Mouse (Mus musculus) cerebellum, adult 18-20 months (tissue): Measurements from ENCODE around the gene Mea1.

Experiments used
- DNase-seq, 2 experiments: peaks; one replicate each; pipeline ENCODE4 v3.0.0; 2021

Gene Mea1

DNA sequence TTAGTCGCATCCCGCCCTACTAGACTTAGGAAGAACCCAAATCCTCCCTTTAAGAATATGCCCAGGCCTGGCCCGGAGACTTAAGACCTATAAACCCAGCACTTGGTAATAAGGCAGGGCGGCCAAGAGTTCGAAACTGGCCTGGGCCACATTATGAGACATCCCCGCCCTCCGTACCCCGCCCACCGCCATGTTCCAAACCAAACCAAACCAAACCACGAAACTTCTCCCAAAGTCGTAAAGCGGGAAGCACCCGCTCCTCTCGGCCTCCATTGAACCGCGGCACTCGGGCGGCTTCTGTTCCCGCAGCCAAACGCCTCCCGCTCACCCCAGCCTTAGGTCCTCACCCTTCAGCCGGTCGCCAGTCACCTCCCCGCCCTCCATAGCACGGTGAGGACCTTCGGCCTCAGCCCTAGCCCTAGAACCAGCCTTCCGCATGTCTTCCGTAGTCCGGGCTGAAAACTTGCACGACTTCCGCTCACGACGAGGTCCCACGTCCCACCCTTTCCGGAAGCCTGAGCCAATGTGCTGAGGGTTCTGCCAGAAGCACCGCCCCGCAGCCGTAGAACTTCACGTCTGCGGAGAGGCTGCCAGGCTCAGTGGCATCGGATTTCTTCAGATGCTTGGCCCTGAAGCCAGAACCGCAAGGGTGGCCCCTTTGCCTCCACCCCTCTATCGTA is 4.6 kb upstream of the Mea1 start, which contains the start of gene Rrp36:
TSS of gene Rrp36 (minus strand) at position 503 of the 680 bp plus-strand sequence.
- DNase-seq: peak; percentile 85 to 92

DNA sequence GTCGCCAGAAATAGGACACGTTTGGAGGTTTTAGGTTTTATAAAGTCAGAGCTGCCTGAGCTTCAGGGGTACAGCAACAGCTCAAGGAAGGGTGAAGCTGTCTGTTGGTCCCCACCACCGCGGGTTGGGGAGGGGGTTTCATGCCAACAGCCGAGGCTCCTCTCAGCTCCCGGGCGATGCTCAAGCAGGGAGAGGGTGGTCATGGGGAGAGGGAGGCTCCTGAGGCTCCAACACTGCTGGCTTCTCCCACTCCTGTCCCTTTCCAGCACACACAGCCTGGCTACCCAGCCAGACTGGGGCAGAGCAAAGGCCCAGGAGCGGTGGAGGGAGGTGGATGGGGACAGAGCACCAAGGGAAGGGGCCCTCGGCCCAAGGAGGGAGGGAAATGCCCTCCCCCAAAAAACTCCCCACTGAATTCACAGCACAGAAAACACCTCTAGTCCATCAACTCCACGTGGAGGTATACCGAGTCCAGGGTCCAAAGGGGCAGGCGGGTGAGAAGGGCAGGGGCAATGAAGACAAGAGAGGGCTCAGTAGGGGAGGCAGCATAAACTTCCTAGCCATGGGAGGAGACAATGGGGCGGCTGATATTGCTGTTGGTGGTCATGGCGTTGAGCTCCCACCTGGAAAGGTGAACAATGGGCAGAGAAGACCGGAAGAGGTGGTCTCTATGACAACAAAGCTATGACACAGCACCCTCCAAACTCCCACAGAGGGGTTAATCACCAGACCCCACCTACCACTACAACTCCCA is 3.9 kb upstream of the Mea1 start:
- DNase-seq: peak in 1 of 2 experiments; percentile 24

DNA sequence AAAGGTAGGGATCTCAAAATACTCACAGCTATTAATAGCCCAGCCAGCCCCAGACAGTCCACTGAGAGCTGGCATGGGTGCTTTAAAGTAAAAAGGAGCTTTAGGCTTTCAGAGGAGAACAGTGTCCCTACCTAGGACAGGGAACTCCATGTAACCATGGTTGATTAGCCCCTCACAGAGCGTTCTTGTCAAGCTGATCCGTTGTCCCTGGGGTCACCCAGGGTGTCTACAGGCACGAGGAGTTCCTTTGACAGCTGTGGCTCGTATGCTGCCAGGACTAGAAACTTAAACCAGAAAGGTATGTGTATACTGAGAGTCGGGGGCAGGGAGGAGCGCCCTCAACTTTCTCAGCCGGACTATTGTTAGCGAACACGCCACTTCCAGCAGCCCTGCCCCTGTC is 318 bp downstream of the Mea1 start:
- DNase-seq: no peak

DNA sequence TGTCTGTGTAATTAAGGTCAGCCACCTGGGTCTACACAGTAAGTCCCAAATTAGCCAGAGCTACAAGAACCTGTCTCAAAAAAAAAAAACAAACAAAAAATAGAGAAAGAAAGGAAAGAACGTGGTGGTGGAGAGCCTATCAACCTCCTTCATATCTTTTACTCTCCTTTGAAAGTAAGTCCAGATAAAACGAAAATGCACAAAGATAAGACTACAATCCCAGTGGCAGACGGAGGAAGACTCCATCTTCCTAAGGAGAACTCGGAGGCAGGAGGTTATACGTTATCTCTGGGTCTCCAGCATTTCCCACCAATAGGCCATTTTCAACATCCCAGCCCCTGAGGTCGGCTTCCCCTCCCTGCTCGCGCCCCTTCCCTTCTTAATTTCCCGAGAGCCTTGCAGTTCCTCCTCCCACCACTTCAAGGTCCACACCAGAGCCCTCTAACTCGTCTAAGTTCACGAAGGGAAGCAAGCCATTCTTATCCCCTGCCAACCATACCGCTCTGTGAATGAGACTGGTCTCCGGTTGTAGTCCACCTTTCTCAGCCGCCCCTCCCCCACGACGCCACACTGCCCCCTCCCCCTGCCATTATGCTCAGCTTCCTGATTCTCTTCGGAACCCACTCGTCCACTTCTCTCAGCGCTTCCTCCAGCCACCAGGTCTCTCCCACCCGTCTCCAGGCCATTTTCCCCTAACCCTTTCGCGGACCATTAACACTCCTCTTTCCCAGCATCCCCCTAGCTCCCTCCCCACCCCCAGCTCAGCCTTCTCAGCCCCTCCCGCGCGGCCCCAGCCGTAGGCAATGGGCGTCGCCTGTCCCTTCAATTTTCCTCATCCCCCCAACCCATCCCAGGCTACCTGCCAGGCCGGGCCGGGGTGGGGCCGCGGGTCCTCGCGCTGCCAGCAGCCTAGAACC is 1.5 kb downstream of the Mea1 start:
- peak; percentile 44 to 58 for DNase-seq

DNA sequence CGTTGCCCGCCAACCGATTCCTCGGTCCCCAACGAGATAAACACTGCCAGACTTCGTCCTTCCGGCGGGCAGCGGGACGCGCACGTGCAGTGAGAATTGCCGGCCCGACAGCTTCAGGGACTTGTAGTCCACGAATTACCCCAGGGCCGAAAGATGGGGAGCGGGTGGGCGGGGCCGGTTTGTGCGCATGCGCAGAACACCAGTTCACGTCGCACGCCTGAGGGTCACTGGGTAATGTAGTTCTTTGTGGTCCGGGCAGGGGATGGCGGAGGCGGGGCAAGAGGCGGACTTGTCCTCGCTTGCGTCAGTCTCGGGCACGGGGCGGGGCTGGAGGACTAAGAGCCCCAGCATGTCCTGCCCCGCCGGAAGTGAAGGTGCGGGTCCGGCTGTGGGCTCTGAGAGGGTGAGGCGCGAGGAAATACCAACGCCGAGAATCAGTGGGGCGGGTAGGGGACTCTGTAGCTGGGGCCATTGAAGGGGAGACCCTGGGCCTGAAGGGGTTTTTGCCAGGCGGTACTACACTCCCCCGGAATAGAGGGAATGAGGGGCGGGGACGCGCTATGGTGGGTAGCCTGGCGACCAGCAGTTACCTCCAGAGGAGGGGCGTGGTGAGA is 2.3 kb downstream of the Mea1 start, which contains the start of gene Klhdc3:
TSS of gene Klhdc3 (minus strand) at position 155 of the 614 bp plus-strand sequence.
- DNase-seq: peak; percentile 97 to 98

DNA sequence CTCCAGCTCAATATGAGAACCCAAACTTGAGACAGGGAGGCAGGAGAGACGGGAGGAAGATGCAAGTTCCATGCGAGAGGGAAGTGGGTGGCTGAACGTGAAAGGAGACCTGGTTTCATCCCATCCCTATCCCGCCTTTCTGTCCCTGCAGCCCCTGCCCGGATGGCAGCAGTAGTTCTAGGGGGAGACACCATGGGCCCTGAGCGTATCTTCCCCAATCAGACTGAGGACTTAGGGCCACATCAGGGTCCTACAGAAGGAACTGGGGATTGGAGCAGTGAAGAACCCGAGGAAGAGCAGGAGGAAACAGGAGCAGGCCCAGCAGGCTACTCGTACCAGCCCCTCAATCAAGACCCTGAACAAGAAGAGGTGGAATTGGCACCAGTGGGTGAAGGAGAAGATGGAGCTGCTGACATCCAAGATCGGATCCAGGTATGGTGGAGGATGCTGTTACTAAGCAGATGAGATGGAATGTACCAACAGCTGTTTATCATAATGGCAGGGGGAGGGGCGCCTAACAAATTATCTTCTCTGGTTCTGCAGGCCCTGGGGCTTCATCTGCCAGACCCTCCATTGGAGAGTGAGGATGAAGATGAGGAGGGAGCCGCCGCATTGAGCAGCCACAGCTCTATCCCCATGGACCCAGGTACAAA is 3.0 kb downstream of the Mea1 start:
- no peak for DNase-seq

DNA sequence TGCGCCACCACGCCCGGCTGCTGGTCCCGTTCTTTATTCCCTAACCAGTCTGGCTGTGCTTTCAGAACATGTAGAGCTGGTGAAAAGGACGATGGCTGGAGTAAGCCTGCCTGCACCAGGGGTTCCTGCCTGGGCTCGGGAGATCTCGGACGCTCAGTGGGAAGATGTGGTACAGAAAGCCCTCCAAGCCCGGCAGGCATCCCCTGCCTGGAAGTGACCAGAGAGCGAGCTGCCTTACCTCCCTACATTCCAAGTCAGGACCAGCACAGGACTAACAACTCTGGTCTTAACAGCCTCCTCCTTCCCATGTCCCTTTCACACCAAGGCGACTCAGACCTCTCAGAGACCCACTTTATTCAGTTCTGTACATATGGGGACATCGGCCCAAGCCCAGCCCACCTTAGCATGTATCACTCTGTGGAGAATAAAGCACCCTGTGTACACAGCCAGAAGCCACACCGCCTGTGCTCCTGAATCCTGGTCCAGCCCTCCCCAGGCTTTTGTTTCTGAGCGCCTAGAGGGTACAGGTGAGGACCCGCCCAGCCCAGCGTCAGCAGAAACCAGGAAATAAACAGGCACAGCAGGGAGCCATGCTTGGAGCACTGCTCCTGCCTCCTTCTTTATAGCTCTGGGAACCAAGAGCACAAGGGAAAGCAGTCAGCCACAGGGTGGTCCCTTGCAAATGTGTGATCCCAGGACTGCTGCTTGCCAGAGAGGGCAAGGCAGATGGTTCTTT is 4.2 kb downstream of the Mea1 start:
- DNase-seq: no peak

DNA sequence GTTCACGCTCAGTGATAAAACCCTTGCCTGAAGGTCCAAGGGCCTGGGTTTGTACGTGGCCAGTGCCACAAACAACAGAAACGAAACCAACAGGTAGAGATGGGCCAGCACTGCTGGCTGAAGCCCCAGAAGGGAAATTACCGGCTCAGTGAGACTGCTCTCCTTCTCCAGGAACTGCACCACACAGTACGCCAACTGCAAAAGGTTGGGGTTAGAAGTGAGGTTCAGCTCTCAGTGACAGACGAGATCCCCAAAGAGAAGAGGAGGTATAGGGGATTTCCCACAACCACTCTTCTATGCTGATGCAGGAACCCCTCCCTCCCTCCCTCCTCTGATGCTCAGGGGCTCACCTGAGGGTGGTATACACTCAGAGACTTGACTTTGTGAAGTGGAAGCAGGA is 7.3 kb downstream of the Mea1 start:
- DNase-seq: no peak

DNA sequence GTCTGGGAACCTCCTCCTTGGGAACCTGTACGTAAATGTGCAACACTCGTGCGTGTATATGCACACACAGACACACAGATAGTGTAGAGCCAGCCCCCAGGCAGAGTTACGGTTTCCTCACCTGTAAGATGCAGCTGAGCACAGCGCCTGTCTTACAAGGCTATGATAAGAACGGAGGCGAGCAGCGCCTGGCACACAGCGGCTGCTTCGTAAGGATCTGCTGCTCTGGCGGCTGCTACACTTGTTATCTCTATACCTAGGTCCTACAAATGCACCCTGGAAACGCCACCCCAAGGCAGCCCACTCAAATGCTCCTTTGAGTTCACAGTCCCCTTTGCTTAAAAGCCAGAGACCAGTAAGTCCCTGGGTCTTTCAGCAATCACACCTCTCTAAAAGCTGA is 12.1 kb downstream of the Mea1 start:
- no peak for DNase-seq

DNA sequence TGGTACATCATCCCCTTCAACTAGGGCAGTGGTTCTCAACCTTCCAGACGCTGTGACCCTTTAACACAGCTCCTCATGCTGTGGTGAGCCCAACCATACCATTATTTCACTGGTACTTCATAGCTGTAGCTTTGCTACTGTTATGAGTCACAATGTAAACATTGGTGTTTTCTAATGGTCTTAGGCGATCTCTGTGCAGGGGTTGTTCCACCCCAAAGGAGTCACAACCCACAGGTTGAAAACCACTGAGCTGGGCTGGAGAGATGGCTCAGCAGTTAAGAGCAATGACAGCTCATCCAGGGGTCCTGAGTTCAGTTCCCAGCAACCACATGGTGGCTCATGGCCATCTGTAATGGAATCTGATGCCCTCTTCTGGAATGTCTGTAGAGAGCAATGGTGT is 12.8 kb downstream of the Mea1 start:
- no peak for DNase-seq

DNA sequence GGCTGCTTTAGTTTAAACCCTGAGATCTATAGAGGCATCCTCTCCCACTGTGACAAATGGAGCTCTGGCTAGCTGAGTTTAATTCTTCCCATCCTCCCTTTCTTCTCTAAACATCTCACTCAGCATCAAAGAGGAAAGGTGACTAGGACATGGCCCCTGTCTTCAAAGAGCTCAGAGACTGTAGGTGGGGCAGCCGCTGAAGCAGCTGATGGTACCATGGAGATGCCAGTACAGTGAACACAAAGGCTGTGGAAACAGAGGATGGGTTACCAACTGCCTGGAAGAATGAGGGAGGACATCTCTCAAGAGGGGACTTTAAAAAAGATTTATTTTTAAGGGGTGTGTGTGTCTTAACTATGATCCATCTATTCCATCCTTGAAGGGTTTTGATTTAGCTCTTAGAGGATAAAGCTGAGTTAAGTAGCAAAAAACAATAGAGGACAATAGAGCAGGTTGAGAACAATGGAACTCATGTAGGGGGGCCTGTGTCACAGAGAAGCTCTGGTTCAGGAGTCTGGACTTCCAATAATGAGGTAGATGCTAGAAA is 16.0 kb downstream of the Mea1 start:
- DNase-seq: no peak

DNA sequence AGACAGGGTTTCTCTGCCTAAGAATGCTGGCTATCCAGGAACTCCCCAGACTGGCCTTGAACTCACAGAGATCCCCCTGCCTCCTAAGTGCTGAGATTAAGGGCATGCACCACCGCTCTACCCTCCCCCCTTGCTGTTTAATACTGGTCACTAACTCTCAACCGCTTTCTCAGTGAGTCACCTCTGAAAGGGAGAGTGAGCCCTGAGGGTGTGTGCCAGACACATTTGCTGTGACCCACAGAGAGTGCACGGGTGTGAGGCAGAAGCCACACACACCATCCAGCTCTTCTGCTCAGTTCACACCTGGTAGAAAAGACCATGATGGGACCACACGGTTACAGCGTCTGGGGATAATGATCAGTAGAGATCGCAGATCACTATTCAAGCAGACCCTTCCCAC is 19.9 kb downstream of the Mea1 start:
- DNase-seq: no peak

DNA sequence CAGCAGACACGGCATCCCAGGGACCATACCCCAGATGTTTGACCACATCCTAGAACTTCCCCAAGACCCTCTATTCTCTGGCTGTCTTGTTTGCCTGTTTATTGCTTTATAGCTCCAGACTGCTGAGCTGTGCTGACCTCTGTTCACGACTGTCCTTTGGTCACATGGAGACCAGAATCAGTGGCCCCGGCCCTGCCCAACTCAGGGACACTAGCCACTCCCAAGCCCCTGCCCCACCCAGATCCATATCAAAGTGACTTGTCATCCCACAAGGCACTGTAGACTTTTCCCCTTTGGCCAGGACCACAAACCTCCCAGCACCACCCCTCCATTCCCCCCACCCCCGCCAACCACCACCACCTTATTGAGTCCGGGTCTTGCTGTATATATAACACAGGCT is 20.7 kb downstream of the Mea1 start:
- no peak for DNase-seq

DNA sequence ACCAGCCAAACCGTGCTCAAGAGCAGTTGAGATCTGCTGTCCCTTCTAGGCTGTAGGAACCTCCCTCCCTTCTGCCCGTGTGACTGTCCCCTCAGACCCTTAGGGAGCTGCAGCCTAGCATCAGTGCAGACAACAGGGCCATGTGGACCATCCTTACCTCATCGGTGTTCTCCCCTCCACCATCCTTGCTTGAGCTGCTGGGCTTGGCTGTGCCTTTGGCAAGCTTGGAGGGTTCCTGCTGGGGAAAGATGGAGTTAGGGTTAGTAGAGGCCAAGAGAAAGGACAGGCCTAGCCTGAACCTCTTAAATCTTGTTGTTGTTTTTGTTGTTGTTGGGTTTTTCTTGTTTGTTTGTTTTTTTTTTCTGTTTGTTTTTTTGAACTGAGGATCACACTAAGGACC is 21.3 kb downstream of the Mea1 start:
- DNase-seq: peak; percentile 55 to 72

DNA sequence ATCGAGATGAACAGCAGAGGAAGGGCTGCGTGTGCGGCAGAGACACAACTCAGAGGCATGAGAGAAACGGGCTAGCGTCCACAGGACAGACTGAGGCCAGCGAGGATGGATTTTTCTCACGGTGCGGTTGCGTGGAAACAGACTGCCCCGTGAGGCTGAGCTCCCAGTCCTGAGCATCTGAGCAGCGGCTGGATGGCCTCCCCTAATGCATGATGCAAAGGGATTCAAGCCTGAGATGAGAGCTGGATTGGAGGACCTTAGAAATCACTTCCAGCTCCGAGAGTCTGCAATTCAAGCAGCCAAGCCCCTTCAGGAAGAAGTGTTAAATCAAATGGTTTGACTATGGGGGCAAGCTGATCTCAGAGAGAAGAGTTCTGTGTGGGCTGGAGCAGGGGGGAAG is 22.9 kb downstream of the Mea1 start:
- DNase-seq: no peak

DNA sequence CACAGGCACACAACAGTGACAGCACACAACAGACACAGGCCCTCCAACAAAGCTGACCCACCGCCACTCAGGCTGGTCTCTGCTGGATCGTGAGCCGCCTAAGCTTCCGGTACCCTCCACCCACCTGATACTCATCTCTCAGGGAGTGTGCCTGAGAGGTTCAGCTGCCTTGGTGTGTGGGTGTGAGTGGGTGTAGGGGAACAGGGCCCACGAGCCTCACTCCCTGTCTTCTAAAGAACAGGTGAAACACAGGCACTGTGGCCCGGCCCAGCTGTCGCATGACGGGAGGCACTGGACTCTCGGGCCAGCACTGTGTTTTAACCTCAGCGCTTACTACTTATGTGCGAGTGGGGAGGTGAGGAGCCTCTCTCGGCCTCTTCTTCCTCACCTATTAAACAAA is 23.5 kb downstream of the Mea1 start:
- no peak for DNase-seq

DNA sequence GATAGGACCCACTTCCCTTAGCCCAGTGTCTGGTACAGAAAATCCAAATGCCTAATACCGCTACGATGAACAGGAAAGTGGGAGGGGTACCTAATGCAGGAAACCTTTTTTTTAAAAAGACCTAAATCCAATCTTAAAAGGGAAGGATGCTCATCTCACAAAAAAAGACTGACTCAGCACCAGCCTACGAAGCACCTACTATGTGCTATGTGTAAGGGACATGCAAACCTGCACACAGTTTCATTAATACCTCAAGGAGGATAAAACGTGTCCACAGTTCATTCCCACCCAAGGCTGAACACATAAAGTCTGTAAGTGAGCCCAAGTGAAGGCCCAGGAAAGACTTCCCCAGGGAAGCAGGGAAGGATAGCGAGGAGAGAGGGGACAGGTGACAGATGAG is 23.9 kb downstream of the Mea1 start:
- no peak for DNase-seq

DNA sequence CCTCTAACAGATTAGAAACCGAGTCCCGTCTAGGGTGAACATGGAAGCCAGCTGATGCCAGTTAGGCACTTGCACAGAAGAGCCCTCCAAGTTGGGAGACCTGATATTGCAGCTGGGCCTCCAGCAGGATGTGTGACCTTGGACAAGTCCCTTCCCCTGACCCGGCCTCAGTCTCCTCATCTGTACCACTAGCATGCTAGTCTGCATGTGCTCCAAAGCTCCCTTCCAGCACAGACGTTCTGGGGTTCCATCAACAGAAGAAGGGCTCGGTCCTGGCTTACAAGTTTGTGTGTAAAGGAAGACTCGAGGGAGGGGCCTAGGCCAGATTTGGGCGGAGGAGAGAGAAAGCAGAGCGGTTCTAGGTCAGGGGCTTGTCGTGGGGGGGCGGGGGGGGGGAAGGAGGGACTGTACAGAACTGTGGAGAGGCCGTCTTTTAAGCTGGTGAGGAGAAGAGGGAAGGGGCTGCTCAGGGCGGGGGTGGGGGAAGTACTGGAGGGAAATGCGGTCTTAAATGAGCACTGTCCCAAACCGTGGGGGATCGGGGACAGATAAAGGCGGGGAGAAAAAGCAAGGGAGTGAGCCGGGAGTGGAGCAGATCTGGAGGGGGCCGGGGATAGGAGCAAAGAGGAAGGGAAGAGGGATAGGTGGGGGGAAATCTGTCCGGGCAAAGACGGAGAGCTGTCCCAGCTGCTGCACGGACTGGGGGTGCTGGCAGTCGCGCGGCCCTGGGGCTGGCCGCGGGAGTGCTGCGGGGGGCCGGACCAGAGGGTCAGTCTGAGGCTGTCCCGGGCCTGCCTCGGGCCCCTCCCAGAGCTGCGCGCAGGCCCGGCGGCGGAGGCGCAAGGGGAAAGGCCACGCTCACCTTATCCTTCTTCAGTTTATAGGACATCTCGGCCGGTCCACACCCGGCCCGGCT is 25.6 kb downstream of the Mea1 start:
- peak in 1 of 2 experiments; percentile 41 for DNase-seq

DNA sequence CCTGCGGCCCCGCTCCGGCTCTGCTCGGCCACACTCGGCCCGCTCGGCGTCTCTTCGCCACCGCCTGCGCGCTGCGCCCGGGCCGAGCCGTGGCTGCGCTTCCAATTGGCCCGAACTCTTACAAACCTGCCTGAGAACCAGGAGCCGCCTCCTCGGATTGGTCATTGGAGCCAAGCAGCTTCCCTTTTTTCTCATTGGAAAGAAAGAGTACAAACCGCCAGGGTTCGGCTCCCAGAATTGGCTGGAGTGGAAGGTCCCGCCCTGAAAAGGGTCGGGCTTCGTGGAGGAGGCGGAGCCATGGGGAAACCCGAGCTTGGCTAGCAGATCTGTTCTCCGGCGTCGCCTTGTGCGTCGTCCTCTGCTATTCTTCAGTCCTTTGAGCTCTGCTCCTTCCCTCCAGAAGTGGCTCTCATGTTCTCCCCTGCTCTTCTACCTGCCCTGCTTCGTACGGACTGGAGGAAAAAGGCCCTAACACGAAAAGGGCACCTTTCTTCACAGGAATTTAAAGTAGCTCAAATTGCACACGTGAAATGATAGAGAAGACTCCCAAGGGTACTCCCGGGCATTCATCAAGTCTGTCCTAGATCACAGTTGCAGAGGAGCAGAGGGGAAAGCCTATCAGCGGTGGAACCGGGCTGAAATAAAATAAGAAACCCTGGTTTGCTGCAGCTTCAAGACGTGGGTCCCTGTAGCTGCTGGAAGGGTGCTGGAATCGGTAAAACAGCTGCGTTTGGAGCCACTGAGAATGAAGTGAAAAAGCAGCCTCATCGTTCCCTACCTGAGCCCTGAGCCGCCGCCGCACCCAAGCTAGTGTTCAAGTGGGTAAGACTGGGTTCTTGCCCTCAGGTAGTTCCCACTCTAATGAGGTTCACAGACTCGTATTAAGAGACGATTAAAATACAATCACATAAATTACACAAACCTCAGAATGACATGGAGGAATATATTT is 26.6 kb downstream of the Mea1 start, which contains the start of gene Ppp2r5d:
TSS of gene Ppp2r5d (minus strand) at position 225 of the 949 bp plus-strand sequence.
- DNase-seq: peak; percentile 93 to 98
